Mouse (Mus musculus) hindbrain, embryonic 11.5 days (tissue): ENCODE measurements around the gene Rbm26. TPM values are rescaled to one million over a fixed set of nuclear protein-coding genes. Genes with fewer than 3 reads are reported as not detected.

Experiments
- ATAC-seq: fragments of 200-750 bp; cut with Nextera tagmentation; 2 replicates; pipeline ENCODE4 v1.8.0; 2017; ENCODE audit warnings: mild to moderate bottlenecking, moderate TSS enrichment, moderate library complexity; ENCODE audit not compliant: low FRiP score
- DNase-seq: peaks from one replicate; pipeline ENCODE4 v3.0.0-alpha.2; 2015; ENCODE audit warnings: low spot score
- H3K27ac ChIP-seq: fragments of 300-500 bp; sonication (generic); 2 replicates; pipeline ENCODE4 v1.5.1; 2014; ENCODE audit warnings: mild to moderate bottlenecking, low read depth, low read length
- H3K27me3 ChIP-seq: fragments of 300-500 bp; sonication (generic); 2 replicates; pipeline ENCODE4 v1.6.1; 2014; ENCODE audit warnings: mild to moderate bottlenecking, low read length, moderate library complexity, mixed read lengths; ENCODE audit not compliant: control insufficient read depth, insufficient read depth
- H3K36me3 ChIP-seq: fragments of 300-500 bp; sonication (generic); 2 replicates; pipeline ENCODE4 v1.6.1; 2014; ENCODE audit warnings: mild to moderate bottlenecking, low read length, moderate library complexity, mixed read lengths; ENCODE audit not compliant: control insufficient read depth, insufficient read depth
- H3K4me1 ChIP-seq: fragments of 300-500 bp; sonication (generic); replicated peaks from 2 replicates; pipeline ENCODE4 v1.6.1; 2014; ENCODE audit warnings: low read length, mixed read lengths; ENCODE audit not compliant: control insufficient read depth, insufficient read depth
- H3K4me2 ChIP-seq: fragments of 300-500 bp; sonication (generic); replicated peaks from 2 replicates; pipeline ENCODE4 v1.6.1; 2014; ENCODE audit warnings: mild to moderate bottlenecking, low read depth, low read length
- H3K4me3 ChIP-seq: fragments of 300-500 bp; sonication (generic); 2 replicates; pipeline ENCODE4 v1.5.1; 2014; ENCODE audit warnings: low read depth, low read length
- H3K9ac ChIP-seq: fragments of 300-500 bp; sonication (generic); 2 replicates; pipeline ENCODE4 v1.6.1; 2014; ENCODE audit warnings: low read depth, low read length
- H3K9me3 ChIP-seq: fragments of 300-500 bp; sonication (generic); 2 replicates; pipeline ENCODE4 v1.6.1; 2016; ENCODE audit warnings: low read length; ENCODE audit not compliant: control insufficient read depth
- WGBS: fragments of 180-500 bp; shearing (Covaris S2); extraction: QIAGEN DNeasy Blood & Tissue Kit; methylation state at CpG from one replicate; pipeline ENCODE4 v1.1.7; 2014; 5-methylcytosine and 5-hydroxymethylcytosine counted together
- polyA plus RNA-seq: library from polyadenylated mRNA; unstranded; fragments of >200 nt; fragmentation: Nextera tagmentation; extraction: Ambion mirVana; gene quantifications from 2 replicates; pipeline ENCODE4 v1.2.1, GENCODE M21; 2014

The Rbm26 gene
- 38.4 and 50.4 TPM in 2 replicates for polyA plus RNA-seq

- peak within 1 kb of the TSS; percentile 98 for H3K9ac ChIP-seq
- under 1% methylated on average over 28 of the region's 28 CpGs for WGBS
- H3K4me3 ChIP-seq, result peak within 1 kb of the TSS; percentile 95
- H3K4me2 ChIP-seq, result peak within 1 kb of the TSS; percentile 85
- H3K4me1 ChIP-seq, result peaks cover 2% of the 10 kb centered on the region; the same call in 1 of the 2 replicates
- peak within 1 kb of the TSS; percentile 85 for H3K27ac ChIP-seq
- ATAC-seq (peak; percentile 98), DNase-seq (peak; percentile 95)
- H3K27me3 ChIP-seq, result no peaks in the 10 kb centered on the region
- no peaks in the 10 kb centered on the region for H3K9me3 ChIP-seq
- no peaks in the 10 kb centered on the region for H3K36me3 ChIP-seq
These were observed at the start of gene Rbm26 for GRCm38 (mm10) chr14:105177238-105177693. Gene Rbm26, minus strand, starts transcription at chr14:105177327.

GRCm38 (mm10) chr14:105225790-105226189 is 48.7 kb upstream of the Rbm26 start:
- WGBS, result 91% methylated on average over 4 of the region's 4 CpGs
- DNase-seq (no peak), ATAC-seq (no peak)
- no peak overlapping the region for H3K9ac ChIP-seq
- no peaks in the 10 kb centered on the region for H3K9me3 ChIP-seq
- no peaks in the 10 kb centered on the region for H3K27me3 ChIP-seq
- H3K4me1 ChIP-seq, result no peaks in the 10 kb centered on the region
- no peaks in the 10 kb centered on the region for H3K36me3 ChIP-seq
- H3K27ac ChIP-seq, result no peak overlapping the region
- no peak overlapping the region for H3K4me3 ChIP-seq
- no peak overlapping the region for H3K4me2 ChIP-seq

- Histone ChIP-seq H3K36me3 (no peaks in the 10 kb centered on the region), H3K4me1 (no peaks in the 10 kb centered on the region), H3K4me3 (no peak overlapping the region), H3K9me3 (no peaks in the 10 kb centered on the region), H3K9ac (no peak overlapping the region), H3K27ac (no peak overlapping the region), H3K4me2 (no peak overlapping the region), H3K27me3 (no peaks in the 10 kb centered on the region)
- DNase-seq, result no peak
- no peak for ATAC-seq
- WGBS, result 79% methylated on average over 4 of the region's 4 CpGs
These were observed 45.1 kb upstream of the Rbm26 start for GRCm38 (mm10) chr14:105222240-105222639.

- no peak overlapping the region for H3K4me3 ChIP-seq
- ATAC-seq, result no peak
- WGBS, result 79% methylated on average over 9 of the region's 9 CpGs
- H3K9me3 ChIP-seq, result no peaks in the 10 kb centered on the region
- no peaks in the 10 kb centered on the region for H3K27me3 ChIP-seq
- H3K4me1 ChIP-seq, result no peaks in the 10 kb centered on the region
- no peak overlapping the region for H3K4me2 ChIP-seq
- no peak for DNase-seq
- no peak overlapping the region for H3K27ac ChIP-seq
- no peak overlapping the region for H3K9ac ChIP-seq
- H3K36me3 ChIP-seq, result no peaks in the 10 kb centered on the region
These were observed 42.6 kb upstream of the Rbm26 start for GRCm38 (mm10) chr14:105219525-105220376.

GRCm38 (mm10) chr14:105198401-105198800 is 21.3 kb upstream of the Rbm26 start:
- Histone ChIP-seq H3K27ac (no peak overlapping the region), H3K4me1 (no peaks in the 10 kb centered on the region), H3K4me3 (no peak overlapping the region), H3K27me3 (no peaks in the 10 kb centered on the region), H3K36me3 (no peaks in the 10 kb centered on the region), H3K9me3 (no peaks in the 10 kb centered on the region), H3K9ac (no peak overlapping the region), H3K4me2 (no peak overlapping the region)
- DNase-seq, result peak; percentile 31
- 57% methylated on average over 5 of the region's 5 CpGs for WGBS
- ATAC-seq, result no peak

- 72% methylated on average over 4 of the region's 4 CpGs for WGBS
- DNase-seq (no peak), ATAC-seq (no peak)
- no peak overlapping the region for H3K4me3 ChIP-seq
- no peaks in the 10 kb centered on the region for H3K27me3 ChIP-seq
- H3K9me3 ChIP-seq, result no peaks in the 10 kb centered on the region
- H3K36me3 ChIP-seq, result no peaks in the 10 kb centered on the region
- H3K27ac ChIP-seq, result no peak overlapping the region
- no peak overlapping the region for H3K4me2 ChIP-seq
- H3K9ac ChIP-seq, result no peak overlapping the region
- no peaks in the 10 kb centered on the region for H3K4me1 ChIP-seq
These were observed 17.6 kb upstream of the Rbm26 start for GRCm38 (mm10) chr14:105194682-105195081.

GRCm38 (mm10) chr14:105184866-105185265 is 7.7 kb upstream of the Rbm26 start:
- Histone ChIP-seq H3K27me3 (no peaks in the 10 kb centered on the region), H3K9me3 (no peaks in the 10 kb centered on the region), H3K4me2 (no peak overlapping the region), H3K27ac (no peak overlapping the region), H3K4me3 (no peak overlapping the region), H3K9ac (no peak overlapping the region), H3K4me1 (no peaks in the 10 kb centered on the region), H3K36me3 (no peaks in the 10 kb centered on the region)
- DNase-seq (no peak), ATAC-seq (no peak)
- 68% methylated on average over 3 of the region's 3 CpGs for WGBS

- WGBS, result 82% methylated on average over 3 of the region's 3 CpGs
- H3K27me3 ChIP-seq, result no peaks in the 10 kb centered on the region
- no peak overlapping the region for H3K4me3 ChIP-seq
- ATAC-seq (no peak), DNase-seq (no peak)
- no peak overlapping the region for H3K9ac ChIP-seq
- no peaks in the 10 kb centered on the region for H3K9me3 ChIP-seq
- H3K4me2 ChIP-seq, result no peak overlapping the region
- no peaks in the 10 kb centered on the region for H3K4me1 ChIP-seq
- H3K36me3 ChIP-seq, result no peaks in the 10 kb centered on the region
- no peak overlapping the region for H3K27ac ChIP-seq
These were observed 5.7 kb upstream of the Rbm26 start for GRCm38 (mm10) chr14:105182786-105183185.

- no peak overlapping the region for H3K4me2 ChIP-seq
- peaks cover 2% of the 10 kb centered on the region; the same call in 1 of the 2 replicates for H3K4me1 ChIP-seq
- DNase-seq (no peak), ATAC-seq (no peak)
- H3K27ac ChIP-seq, result no peak overlapping the region
- no peak overlapping the region for H3K4me3 ChIP-seq
- no peaks in the 10 kb centered on the region for H3K27me3 ChIP-seq
- no peaks in the 10 kb centered on the region for H3K36me3 ChIP-seq
- no peak overlapping the region for H3K9ac ChIP-seq
- no peaks in the 10 kb centered on the region for H3K9me3 ChIP-seq
- 95% methylated on average over 3 of the region's 3 CpGs for whole genome bisulfite sequencing
These were observed 2.6 kb upstream of the Rbm26 start for GRCm38 (mm10) chr14:105179733-105180132.
